Mouse (Mus musculus) MEL (cell line): ENCODE measurements around the gene B9d2. TPM values are rescaled to one million over a fixed set of nuclear protein-coding genes. Genes with fewer than 3 reads are reported as not detected.

Experiments used
- DNase-seq: peaks from one replicate; pipeline ENCODE4 v3.0.0; 2011; ENCODE audit warnings: low read depth, low spot score
- H3K27ac ChIP-seq: 2 replicates; pipeline ENCODE4 v1.5.1; 2012; ENCODE audit warnings: low read depth, mild to moderate bottlenecking, control low read depth, low read length, moderate library complexity; ENCODE audit not compliant: control insufficient read depth
- H3K27me3 ChIP-seq, 2 experiments: fragments of 150-350 bp in 1 of 2; sonication (generic) in 1 of 2; 2 replicates each; pipeline ENCODE4 v1.6.1; 2012; ENCODE audit warnings: low read length in 2 of 2, mild to moderate bottlenecking in 2 of 2, improper control_type of control experiment in 1 of 2, moderate library complexity in 1 of 2; ENCODE audit not compliant: insufficient read depth in 2 of 2, control insufficient read depth in 1 of 2
- H3K36me3 ChIP-seq, 2 experiments: 2 replicates each; pipeline ENCODE4 v1.6.1; 2012 to 2014; ENCODE audit warnings: low read length in 2 of 2, improper control_type of control experiment in 1 of 2, inconsistent platforms in 1 of 2, mild to moderate bottlenecking in 1 of 2; ENCODE audit not compliant: insufficient read depth in 2 of 2, control insufficient read depth in 1 of 2
- H3K4me1 ChIP-seq, 2 experiments: fragments of 150-350 bp in 1 of 2; sonication (generic) in 1 of 2; 2 replicates each; pipeline ENCODE4 v1.6.1; 2012; ENCODE audit warnings: low read length in 2 of 2, improper control_type of control experiment in 1 of 2, mild to moderate bottlenecking in 1 of 2; ENCODE audit not compliant: insufficient read depth in 2 of 2, control insufficient read depth in 1 of 2
- H3K4me3 ChIP-seq, 2 experiments: fragments of 150-350 bp in 1 of 2; sonication (generic) in 1 of 2; 2 replicates each; pipeline ENCODE4 v1.5.1; 2012; ENCODE audit warnings: low read depth in 2 of 2, low read length in 2 of 2, mild to moderate bottlenecking in 2 of 2, moderate library complexity in 2 of 2, control low read depth in 1 of 2, improper control_type of control experiment in 1 of 2; ENCODE audit not compliant: control insufficient read depth in 1 of 2, insufficient read depth in 1 of 2
- H3K79me2 ChIP-seq: 2 replicates; pipeline ENCODE4 v1.6.1; 2012; ENCODE audit warnings: mild to moderate bottlenecking, low read length, moderate library complexity; ENCODE audit not compliant: control insufficient read depth, poor library complexity, insufficient read depth
- H3K9ac ChIP-seq: 2 replicates; pipeline ENCODE4 v1.6.1; 2012; ENCODE audit warnings: low read depth, mild to moderate bottlenecking, control low read depth, low read length, moderate library complexity; ENCODE audit not compliant: control insufficient read depth, poor library complexity, severe bottlenecking
- H3K9me3 ChIP-seq: fragments of 150-350 bp; sonication (generic); replicated peaks from 2 replicates; pipeline ENCODE4 v1.6.1; 2012; ENCODE audit warnings: mild to moderate bottlenecking, low read length, improper control_type of control experiment, moderate library complexity; ENCODE audit not compliant: insufficient read depth
- CHD1 ChIP-seq: IDR thresholded peaks from 2 replicates; pipeline ENCODE4 v1.6.1; 2012; ENCODE audit warnings: low read depth, mild to moderate bottlenecking, inconsistent platforms, low read length, improper control_type of control experiment
- ETS1 ChIP-seq: IDR thresholded peaks from 2 replicates; pipeline ENCODE4 v1.6.1; 2012; ENCODE audit warnings: low read depth, mild to moderate bottlenecking, inconsistent platforms, low read length, improper control_type of control experiment, moderate library complexity
- KAT2A ChIP-seq: conservative IDR thresholded peaks from 2 replicates; pipeline ENCODE4 v1.6.1; 2012; ENCODE audit warnings: low read depth, low read length, improper control_type of control experiment, inconsistent platforms
- MAZ ChIP-seq: IDR thresholded peaks from 2 replicates; pipeline ENCODE4 v1.6.1; 2012; ENCODE audit warnings: low read depth, mild to moderate bottlenecking, inconsistent platforms, low read length, improper control_type of control experiment
- MYB ChIP-seq: IDR thresholded peaks from 2 replicates; pipeline ENCODE4 v1.6.1; 2011; ENCODE audit warnings: mild to moderate bottlenecking, low read depth, low read length, improper control_type of control experiment
- NELFE ChIP-seq: IDR thresholded peaks from 2 replicates; pipeline ENCODE4 v1.6.1; 2011; ENCODE audit warnings: low read depth, low read length, improper control_type of control experiment
- POLR2A ChIP-seq, 2 experiments: IDR thresholded peaks; 2 replicates each; pipeline ENCODE4 v1.6.1; 2011 to 2012; ENCODE audit warnings: low read length in 2 of 2, mild to moderate bottlenecking in 2 of 2, control low read depth in 1 of 2, improper control_type of control experiment in 1 of 2, low read depth in 1 of 2, moderate library complexity in 1 of 2; ENCODE audit not compliant: control insufficient read depth in 1 of 2, insufficient read depth in 1 of 2, poor library complexity in 1 of 2
- POLR2AphosphoS2 ChIP-seq: IDR thresholded peaks from 2 replicates; pipeline ENCODE4 v1.6.1; 2011; ENCODE audit warnings: low read length, improper control_type of control experiment
- TCF12 ChIP-seq: IDR thresholded peaks from 2 replicates; pipeline ENCODE4 v1.6.1; 2014; ENCODE audit warnings: low read depth, mild to moderate bottlenecking, inconsistent platforms, low read length, improper control_type of control experiment, moderate library complexity
- ZMIZ1 ChIP-seq: IDR thresholded peaks from 2 replicates; pipeline ENCODE4 v1.6.1; 2012; ENCODE audit warnings: low read depth, mild to moderate bottlenecking, inconsistent platforms, low read length, improper control_type of control experiment, moderate library complexity
- ZNF384 ChIP-seq: IDR thresholded peaks from 2 replicates; pipeline ENCODE4 v1.6.1; 2012; ENCODE audit warnings: low read depth, mild to moderate bottlenecking, inconsistent platforms, low read length, improper control_type of control experiment
- polyA plus RNA-seq, 2 experiments: library from polyadenylated mRNA; stranded (reverse) in 1 of 2; unstranded in 1 of 2; fragments of >175 nt in 1 of 2; fragments of >200 nt in 1 of 2; gene quantifications; 2 replicates each; pipeline versions ENCODE4 v1.2.1 to v1.2.4; 2012; ENCODE audit warnings: low replicate concordance in 2 of 2, low read depth in 1 of 2; ENCODE audit not compliant: insufficient read length in 2 of 2, insufficient read depth in 1 of 2, missing spikeins in 1 of 2
- total RNA-seq: library from RNA; depleted of rRNA; stranded (reverse); fragments of 300-350 nt; gene quantifications from 2 replicates; pipeline ENCODE4 v1.2.3, GENCODE M21; 2012

B9d2 gene
- total and polyA plus RNA-seq, 3 experiments, result 70.4 to 108 TPM; not detected in 1

DNA sequence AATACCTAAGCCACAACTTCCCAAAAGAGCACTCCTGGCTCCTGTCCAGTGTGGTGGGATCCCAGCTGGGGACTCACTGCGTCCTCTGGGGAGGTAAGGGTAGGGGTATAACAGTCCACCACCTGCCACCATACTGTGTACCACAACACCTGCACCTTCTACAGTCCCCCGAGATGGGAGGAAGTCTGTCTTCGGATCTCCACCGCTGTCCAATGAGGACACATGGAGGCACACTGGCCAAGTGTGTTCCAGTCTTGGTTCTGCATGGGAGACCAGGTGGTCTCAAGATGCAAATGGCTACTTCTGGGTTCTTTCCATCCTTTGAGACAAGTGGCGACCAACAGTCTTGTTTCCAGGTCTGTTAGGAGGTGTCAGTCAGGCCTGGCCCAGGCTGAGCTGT, 30.6 kb downstream of the B9d2 start:
- no peak overlapping the region for H3K4me3 ChIP-seq
- no peaks in the 10 kb centered on the region for H3K27me3 ChIP-seq
- no peak overlapping the region for H3K9ac ChIP-seq
- no peaks in the 10 kb centered on the region for H3K9me3 ChIP-seq
- H3K4me1 ChIP-seq, result peaks cover 0 to 5% of the 10 kb centered on the region in 2 experiments; a peak in 1 of 4 replicates
- TF ChIP-seq MYB, result 0 out of 2 replicates have a peak, but pooled peaks have one; percentile 30
- TF ChIP-seq TCF12, result no peak
- TF ChIP-seq POLR2AphosphoS2, result peak; percentile 38; the same call in 1 of the 2 replicates
- 0 out of 4 replicates have a peak, but pooled peaks of 1 of the 2 experiments have one; percentile 4 for TF ChIP-seq POLR2A (IDR thresholded peaks at IDR 0.05; ENCODE audit: control insufficient read depth in 1 of 2, insufficient read depth in 1 of 2, low read depth in 1 of 2, low read length in 2 of 2, poor library complexity in 1 of 2)
- TF ChIP-seq ZNF384, result no peak
- no peak for TF ChIP-seq MAZ
- TF ChIP-seq, all 39 proteins: peak for 3
- Histone ChIP-seq H3K79me2 (no peaks in the 10 kb centered on the region), H3K27ac (peak overlapping the region; percentile 14; the same call in 1 of the 2 replicates), H3K36me3 (peaks cover 0 to 3% of the 10 kb centered on the region in 2 experiments; a peak in 2 of 4 replicates)
- peak; percentile 20 for DNase-seq

DNA sequence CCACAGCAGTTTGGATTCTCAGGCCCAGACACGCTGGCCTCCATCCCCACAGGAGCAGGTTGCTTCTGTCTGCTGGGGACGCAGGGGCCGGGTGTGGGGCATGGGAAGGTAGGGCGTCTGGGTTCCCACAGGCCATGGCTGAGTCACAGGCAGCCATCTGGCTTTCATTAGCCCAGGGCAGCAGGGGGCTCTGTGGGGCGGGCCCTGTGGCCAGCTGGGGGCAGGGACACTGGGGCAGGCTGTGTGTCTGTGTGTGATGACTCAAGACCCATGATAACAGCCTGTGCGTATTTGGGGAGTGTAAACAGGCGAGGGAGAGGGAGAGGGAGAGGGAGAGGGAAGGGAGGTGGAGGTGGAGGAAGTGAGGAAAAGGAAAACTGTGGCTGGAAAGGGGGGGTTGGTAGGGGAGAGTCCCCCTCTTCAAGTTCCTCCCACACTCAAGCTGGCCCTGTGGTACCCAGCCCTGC, 31.2 kb downstream of the B9d2 start:
- no peak overlapping the region for H3K9ac ChIP-seq
- peaks cover 0 to 5% of the 10 kb centered on the region in 2 experiments; a peak in 1 of 4 replicates for H3K4me1 ChIP-seq
- no peaks in the 10 kb centered on the region for H3K79me2 ChIP-seq
- no peaks in the 10 kb centered on the region for H3K9me3 ChIP-seq
- peak; percentile 56 for DNase-seq
- H3K36me3 ChIP-seq, result peaks cover 0 to 3% of the 10 kb centered on the region in 2 experiments; a peak in 2 of 4 replicates
- H3K27me3 ChIP-seq, result no peaks in the 10 kb centered on the region
- peak overlapping the region; percentile 14; the same call in 1 of the 2 replicates for H3K27ac ChIP-seq
- no peak overlapping the region for H3K4me3 ChIP-seq
- TF ChIP-seq ZMIZ1 (peak; percentile 16; the same call in 1 of the 2 replicates), POLR2AphosphoS2 (peak; percentile 34), CHD1 (no peak)

DNA sequence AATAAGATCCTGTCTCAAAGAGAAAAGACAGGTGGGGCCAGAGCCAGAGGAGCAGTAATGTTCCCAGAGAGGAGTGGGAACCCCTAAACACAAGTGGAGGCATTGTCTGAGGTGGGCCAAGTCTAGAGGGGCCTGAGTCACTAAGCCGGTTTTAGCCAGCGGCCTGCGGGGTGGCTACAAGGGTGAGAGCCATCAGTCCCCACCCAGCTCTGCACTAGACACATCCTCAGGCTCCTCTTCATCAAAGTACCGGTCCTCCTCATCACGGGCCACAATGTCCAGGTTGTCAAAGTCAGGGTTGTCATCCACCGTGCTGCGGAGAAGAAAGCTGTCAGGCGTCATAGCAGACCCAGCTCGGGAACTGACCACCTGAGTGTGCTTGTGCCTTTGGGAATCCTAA, 32.2 kb downstream of the B9d2 start:
- H3K4me3 ChIP-seq, result no peak overlapping the region
- no peaks in the 10 kb centered on the region for H3K27me3 ChIP-seq
- peaks cover 2 to 3% of the 10 kb centered on the region in 2 experiments; a peak in 3 of 4 replicates for H3K36me3 ChIP-seq
- H3K4me1 ChIP-seq, result peaks cover 0 to 5% of the 10 kb centered on the region in 2 experiments; a peak in 1 of 4 replicates
- no peak for TF ChIP-seq KAT2A
- 0 out of 2 replicates have a peak, but pooled peaks have one; percentile 30 for TF ChIP-seq ZMIZ1
- peak; percentile 40; the same call in 1 of the 2 replicates for TF ChIP-seq NELFE
- TF ChIP-seq ETS1, result no peak
- H3K9me3 ChIP-seq, result no peaks in the 10 kb centered on the region
- no peaks in the 10 kb centered on the region for H3K79me2 ChIP-seq
- DNase-seq, result no peak
- H3K27ac ChIP-seq, result no peak overlapping the region
- H3K9ac ChIP-seq, result no peak overlapping the region
